Mouse (Mus musculus): ENCODE results near the gene Wdr74. TPM values are rescaled to one million over a fixed set of nuclear protein-coding genes. Genes with fewer than 3 reads are reported as not detected.

Gene Wdr74
- total RNA-seq, 2 experiments from 2014 or later, result 55.9 to 56.5 TPM

DNA sequence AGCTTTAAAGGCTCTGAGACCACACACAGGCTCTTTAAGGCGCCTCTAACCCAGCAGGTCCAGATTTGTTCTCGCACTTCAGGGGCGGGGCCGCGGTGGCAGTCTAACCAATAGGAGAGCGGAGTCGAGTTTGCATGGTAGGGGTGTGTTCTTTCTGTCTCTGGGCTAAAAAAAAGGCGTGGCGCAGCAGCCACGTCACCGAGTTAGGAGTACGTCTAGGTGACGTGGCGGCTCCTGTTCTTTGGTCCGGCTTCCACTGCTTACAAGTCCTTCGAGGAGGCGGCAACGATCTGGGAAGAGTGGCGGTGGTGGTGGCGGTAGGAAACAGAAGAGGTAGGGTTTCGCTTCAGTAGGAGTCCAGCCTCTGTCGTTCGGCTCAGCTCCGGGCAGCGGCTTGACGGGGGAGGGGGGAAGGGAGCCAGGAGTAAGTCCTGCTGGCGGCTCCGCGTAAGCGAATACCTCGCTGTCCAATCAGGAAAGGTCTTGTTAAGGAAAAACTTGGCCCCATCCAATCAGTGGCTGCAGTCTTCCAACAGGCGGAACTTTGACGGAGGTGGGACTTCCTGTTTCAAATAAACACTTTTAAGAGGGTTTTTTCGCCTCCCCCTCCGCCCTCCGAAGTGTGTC is 5.7 kb downstream of the Wdr74 start, which contains the start of gene Stx5a:
Stx5a (plus strand) TSS at position 171 of the 627 bp plus-strand sequence.
- intact Hi-C loops (cut with DNase I), result no loop called here
- DNase-seq, result peak; percentile 96

DNA sequence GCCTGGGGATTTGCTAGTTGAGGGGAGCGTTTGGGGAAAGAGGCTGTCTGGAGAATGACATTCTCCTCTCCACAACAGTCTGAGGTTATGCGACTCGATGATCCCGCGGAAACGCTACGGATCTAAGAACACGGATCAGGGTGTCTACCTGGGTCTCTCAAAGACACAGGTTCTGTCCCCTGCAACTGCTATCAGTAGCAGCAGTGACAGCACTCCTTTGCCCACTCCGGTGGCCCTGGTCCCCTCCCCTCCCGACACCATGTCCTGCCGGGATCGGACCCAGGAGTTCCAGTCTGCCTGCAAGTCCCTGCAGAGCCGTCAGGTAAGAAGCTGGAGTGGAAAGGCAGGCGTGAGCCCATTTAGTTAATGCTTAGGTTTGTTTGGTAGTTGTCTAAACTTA is 6.5 kb downstream of the Wdr74 start:
- intact Hi-C loops (cut with DNase I), result no loop called here
- DNase-seq, result no peak

DNA sequence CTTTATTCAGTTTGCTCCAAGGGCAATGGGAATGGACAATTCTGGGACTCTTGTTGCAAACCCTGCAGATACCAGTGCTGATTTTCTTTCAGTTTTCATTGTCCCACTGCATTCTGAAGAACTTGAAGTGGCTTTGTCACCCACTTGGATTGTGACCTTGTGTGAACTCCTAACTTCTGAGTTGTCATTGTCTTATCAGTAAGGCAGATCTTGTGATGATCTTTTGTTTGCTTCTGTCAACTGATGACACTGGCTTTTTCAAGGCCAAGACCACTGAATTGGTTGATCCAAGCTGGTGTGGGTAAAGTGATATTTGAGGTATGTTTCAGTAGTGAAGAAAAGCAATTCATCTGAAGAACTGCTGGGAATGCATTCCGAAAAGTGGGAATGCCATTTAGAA is 9.8 kb downstream of the Wdr74 start:
- intact Hi-C loops (cut with DNase I), result no loop called here

DNA sequence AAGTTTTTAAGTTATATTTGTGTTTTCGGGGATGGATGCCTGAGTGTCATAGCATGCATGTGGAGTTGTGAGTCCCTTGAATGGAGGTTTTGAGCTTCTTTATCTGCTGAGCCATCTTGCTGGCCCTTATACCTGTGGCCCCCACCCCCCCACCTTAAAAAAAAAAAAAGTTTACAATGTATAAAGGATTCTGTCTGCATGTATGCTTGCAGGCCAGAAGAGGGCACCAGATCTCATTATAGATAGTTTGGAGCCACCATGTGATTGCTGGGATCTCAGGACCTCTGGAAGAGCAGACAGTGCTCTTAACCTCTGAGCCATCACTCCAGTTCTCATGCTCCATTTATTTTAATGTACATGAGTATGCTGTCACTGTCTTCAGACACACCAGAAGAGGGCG is 11.7 kb downstream of the Wdr74 start:
- intact Hi-C loops (cut with DNase I), result no loop called here
- DNase-seq, result no peak

More for the DNA sequence above, 9.8 kb downstream of the Wdr74 start:
- DNase-seq, result no peak

DNA sequence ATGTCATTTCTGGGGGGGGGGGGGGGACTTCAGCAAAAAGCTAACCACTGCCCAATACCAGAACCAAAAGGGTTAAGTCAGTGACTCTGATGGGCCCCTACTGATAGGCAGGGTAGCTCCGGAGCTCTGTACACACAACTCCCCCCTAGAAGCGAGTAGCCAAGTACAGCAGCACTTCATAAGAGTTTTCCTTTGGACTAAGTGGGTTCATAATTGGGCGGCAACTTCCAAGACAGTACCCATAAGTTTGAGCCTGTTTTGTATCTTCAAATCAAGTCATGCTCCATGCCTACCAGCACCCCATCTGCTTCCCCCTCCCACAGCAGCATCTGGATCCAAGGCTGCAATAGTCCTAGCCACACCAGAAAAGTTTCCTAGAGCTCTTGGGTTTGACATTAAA is 20.0 kb downstream of the Wdr74 start:
- intact Hi-C loops (cut with DNase I), result loop anchor here (10.0 kb wide), 1 partner anchor 69 kb away; the partner anchor contains the start of genes AC129217.1 and Hnrnpul2
- DNase-seq, result no peak

DNA sequence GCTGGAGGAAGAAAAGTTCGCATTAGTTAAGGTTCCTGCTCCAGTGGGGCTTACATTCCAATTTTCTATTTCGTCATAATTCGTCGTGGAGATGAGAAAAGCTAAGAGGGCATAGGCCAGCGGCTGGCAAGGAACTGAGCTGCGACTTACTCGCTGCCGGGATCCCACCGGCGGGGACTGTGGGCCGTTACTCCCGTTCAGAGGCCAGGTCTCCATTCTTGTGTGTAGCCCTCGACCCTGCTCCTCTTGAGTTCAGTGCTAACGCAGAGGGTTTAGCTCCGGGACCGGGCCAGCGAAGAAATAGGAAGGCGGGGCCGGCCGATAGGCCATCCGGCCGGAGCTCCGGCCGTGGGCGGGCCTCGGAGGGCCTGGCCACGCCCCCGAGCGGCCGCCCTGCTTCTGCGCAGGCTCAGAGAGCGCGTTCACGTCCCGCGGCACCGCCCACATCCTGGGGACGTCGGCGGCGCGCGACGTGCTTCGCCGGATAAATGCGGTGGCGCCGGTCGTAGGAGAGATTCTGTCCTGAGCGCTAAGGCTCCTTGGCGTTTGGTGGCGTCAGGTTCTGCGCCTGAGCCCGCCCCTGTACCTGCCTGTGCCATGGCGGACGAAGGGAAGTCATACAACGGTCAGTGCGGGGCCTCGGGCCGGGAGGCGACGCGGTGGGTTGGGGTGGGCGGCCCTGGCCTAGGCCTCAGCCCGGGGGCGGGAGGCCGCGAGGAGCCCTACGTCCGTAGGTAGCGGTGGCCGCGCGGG is 21.2 kb downstream of the Wdr74 start, which contains the start of gene Nxf1:
Nxf1 (plus strand) TSS at position 439 of the 753 bp plus-strand sequence.
- peak; percentile 95 for DNase-seq
- intact Hi-C loops (cut with DNase I), result loop anchor here (10.0 kb wide), 1 partner anchor 68 kb away; the partner anchor contains the start of genes AC129217.1 and Hnrnpul2

DNA sequence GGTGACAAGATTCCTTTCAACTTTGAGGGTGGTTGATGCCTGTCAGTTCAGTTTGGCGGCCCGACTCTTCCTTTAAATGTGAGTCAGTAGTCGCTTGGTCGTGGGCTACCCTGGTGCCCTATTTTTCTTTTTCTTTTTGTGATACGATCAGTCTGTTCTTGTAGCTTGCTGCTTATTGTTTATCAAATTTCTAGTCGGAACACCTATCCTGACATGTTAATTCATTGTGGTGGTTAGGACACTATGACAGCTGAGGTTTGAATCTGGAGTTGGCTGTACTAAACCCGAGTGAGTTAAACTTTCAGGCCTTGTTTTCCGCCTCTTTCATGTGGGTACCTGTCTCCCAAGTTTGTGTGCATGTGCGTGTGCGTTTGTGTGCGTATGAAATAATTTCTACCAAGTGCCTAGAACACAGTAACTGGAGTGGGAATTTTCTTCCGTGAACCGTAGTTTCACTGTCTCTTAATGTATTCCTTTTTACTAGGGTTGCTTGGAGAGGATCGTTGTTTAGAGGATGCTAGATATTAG is 21.9 kb downstream of the Wdr74 start:
- intact Hi-C loops (cut with DNase I), result loop anchor here (10.0 kb wide), 1 partner anchor 67 kb away; the partner anchor contains the start of genes AC129217.1 and Hnrnpul2
- no peak for DNase-seq

DNA sequence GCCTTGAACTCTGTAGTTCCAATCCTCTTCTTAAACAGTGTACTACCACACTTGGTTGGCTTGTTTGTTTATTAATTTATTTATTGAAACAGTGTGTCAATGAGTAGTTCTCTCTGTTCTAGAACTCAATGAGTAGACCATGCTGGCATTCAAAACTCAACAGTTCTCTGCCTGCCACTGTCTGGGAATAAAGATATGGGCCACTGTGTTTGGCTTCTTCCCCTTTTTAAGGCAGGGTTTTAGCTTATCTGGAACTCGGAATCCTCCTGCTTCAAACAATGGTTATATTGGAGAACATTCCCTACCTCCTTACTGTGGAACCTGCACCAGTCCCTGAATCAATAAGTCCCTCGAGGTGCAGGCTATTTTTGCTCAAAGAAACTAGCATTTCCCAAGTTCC is 23.3 kb downstream of the Wdr74 start:
- no peak for DNase-seq
- intact Hi-C loops (cut with DNase I), result loop anchor here (10.0 kb wide), 1 partner anchor 66 kb away; the partner anchor contains the start of genes AC129217.1 and Hnrnpul2

DNA sequence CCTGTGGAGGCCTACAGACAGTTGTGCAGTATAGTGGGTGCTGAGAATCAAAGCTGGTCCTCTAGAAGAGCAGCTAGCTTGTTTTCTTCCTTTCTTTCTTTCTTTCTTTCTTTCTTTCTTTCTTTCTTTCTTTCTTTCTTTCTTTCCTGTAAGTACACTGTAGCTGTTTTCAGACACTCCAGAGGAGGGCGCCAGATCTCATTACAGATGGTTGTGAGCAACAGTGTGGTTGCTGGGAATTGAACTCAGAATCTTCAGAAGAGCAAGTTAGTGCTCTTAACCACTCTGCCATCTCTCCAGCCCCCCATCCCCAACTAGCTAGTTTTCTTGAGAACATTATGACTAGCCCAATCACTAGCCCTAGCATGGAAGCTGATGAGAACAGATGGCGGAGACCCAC is 25.1 kb downstream of the Wdr74 start:
- intact Hi-C loops (cut with DNase I), result no loop called here
- DNase-seq, result no peak

DNA sequence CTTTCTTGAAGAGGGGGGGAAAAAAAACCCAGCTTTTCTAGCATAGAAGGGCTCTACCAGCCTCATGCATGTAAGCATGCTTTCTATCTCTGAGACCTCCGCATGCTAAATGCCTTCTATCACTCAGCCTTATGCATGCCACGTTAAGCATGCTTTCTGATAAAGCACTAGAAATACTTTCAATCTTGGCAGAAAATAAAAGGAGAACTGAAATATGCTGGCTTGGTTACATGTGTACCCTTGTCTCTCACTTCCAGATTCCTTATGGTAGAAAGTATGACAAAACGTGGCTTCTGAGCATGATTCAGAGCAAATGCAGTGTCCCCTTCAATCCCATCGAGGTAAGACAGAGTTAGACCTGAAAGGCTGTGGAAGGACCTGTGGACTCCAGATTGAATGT is 27.6 kb downstream of the Wdr74 start:
- intact Hi-C loops (cut with DNase I), result no loop called here
- no peak for DNase-seq

DNA sequence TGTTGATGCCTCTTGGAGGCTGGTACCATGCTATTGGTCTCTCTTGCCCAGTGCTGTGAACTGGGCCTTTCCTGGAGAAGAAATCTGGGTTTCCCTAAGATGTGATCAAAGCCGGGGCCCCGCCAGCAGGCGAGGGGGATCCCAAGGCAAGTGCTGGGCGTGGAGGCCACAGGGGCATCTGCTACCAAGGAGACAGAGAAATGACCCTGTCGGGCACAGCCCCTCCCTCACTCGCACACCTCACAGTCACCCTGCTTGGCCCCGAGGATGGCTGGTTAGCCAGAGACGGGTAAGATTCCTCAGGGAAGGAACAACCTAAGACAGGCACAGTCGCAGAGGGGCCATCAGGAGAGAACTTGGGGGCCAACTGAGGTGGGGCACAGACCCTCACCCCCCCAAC is 29.9 kb downstream of the Wdr74 start:
- intact Hi-C loops (cut with DNase I), result no loop called here
- no peak for DNase-seq

DNA sequence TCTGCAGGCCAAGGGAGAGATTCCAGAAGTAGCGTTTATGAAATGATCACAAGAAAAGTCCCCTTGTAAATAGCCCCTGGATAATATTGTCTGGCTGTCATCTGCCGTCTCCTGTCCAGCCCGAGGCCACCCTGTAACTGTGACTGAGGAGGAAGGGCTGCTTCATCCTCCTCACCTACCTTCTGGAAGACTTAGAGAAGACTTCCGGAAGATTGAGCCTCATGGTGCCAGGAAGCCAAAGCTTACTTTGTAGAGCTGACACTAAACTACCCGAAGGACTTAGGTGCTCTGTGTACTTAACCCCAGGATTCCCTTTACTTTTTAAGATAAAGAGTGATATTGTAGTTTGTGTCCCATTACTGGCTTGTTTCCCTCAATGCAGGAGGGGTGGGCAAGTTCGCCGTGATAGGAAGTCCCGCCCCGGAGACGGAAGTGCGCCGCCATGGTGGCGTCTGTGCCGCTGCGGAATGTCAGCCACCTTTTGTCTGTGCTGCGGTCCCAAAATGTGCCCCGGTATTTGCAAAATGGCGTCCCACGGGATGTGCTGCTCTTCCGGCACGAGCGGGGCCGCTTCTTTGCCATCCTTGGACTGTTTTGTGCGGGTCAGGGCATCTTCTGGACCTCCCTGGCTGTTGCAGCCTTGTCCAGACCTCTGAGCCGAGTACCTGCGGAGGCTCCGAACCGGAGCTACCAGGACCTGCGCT is 35.1 kb downstream of the Wdr74 start, which contains the start of gene Tmem223:
Tmem223 (plus strand) TSS at position 430 of the 704 bp plus-strand sequence.
- peak; percentile 84 for DNase-seq
- intact Hi-C loops (cut with DNase I), result no loop called here

DNA sequence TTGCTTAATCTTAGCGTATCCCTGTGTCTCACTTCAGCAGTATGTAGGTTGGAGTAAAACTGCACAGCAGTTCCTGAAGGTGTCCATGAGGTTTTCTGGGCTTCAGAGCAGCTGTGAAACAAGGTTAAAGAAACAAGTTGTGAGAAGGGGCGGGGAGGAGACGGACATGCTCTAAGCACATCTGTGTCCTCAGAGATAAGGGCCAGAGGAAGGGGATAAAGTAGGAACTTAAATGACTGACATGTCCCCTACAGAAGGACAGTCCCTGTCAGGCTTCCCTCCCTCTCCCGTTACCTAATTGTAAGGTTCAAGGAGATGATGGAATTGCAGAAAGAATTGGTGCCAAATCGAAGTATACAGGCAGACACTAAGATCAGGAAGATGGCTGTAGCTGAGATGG is 37.4 kb downstream of the Wdr74 start:
- no peak for DNase-seq
- intact Hi-C loops (cut with DNase I), result no loop called here

DNA sequence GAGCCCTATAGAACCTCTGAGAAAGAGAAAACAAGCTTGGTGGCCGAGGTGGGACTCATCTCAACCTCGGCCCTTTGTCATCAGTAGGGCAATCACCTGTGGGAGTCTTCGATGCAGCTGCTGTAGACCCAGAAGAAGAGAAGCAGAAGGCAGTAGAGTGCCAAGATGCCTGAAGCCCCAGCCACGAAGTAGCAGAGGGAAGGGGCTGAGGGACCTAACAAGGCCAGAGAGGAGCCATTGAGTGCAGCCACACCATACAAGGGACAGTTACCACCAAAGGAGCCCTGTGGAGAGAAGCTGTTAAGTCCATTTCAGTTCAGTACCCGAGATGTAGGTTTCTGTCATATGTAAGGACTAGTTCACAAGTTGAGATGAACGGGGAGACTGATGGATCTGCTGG is 37.8 kb downstream of the Wdr74 start:
- no peak for DNase-seq
- intact Hi-C loops (cut with DNase I), result no loop called here

DNA sequence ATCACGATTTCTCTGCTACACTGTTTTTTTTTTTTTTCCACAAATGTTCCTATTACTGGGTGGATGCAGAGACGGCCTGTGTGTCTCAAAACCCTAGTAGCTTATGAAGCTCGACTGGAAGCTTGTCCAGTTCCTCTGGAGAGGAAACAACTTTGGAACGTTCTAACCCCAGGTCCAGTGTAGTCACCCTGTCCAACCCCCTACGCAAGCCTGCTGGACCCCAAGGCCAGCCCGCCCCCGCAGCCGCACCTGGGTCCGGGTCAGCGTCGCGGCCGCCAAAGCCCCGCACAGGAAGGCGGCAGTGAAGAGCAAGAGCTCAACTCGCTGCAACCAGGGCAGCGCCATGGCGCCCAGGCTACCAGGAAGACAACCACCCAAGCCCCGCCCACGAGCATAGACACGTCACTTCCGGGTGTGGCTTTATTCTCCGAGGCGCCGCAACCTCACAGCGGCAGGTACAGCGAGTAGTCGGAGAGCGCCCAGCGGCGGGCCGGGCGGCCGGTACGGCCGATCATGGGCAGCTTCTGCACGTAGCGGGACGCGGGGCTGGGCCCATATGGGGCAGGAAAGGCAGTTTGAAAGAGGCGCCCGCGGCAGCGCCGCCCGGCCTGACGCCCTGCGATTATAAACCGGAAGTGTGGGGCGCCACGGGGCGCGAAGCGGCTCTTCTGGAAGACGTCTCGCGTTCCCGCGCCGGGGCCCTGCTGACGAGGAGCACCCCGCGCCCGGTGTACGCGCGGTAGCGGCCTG is 38.6 kb downstream of the Wdr74 start, which contains the start of gene Tmem179b:
Tmem179b (minus strand) TSS at position 382 of the 750 bp plus-strand sequence.
- intact Hi-C loops (cut with DNase I), result no loop called here
- peak; percentile 97 for DNase-seq

DNA sequence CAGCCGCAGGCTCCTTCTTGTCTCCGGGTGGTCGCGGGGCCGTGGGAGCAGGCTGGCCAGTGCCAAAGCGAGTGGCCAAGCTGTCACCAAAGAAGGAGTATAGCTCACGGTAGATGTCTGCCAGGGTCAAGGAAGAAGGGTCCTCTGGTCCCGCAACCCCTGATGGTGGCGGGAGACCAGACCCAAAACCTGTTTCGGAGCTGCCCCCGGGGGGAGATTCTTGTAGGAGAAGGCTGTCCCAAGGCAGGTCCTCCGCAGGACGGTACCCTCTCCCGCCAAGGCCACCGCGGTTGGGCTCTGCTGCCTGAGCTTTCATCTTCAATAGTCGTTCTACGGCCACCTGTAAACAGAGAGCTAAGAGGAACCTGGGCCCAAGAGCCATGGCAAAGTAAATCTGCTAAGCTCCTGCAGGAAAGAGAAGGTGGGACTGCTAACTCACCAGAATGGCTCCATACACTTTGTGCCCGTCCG is 39.4 kb downstream of the Wdr74 start:
- intact Hi-C loops (cut with DNase I), result no loop called here
- DNase-seq, result no peak

DNA sequence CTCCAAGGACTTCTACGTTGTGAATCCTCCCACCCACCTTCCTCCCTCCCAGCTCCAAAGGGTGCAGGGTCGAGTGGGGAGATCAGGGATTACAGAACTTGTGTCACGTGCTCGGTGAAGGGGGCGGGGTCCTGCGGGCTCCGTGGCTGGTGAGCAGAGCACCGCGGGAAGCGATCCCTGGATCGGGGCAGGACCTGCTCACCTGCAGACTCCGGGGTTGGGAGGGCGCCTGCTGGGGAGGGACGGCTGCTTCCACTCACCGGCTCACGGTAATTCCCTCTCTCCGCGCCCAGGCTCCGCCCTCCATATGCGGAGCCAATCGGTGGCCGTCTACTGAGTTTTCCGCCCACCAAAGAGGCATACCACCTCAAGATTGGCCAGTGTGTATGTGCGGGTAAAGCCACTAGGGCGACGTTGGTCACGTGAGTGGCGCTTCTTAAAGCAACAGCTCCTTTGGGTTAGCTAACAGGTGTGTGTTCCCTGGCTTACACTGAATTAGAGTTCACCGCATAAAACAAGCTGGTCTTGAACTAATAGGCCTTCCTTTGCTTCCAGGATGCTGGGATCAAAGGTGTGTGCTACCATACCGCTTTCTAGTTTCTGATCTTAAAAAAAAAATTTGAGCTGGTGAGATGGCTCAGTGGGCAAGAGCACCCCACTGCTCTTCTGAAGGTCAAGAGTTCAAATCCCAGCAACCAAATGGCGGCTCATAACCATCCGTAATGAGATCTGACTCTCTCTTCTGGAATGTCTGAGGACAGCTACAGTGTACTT is 50.6 kb downstream of the Wdr74 start, which contains the start of gene Taf6l:
Taf6l (minus strand) TSS at position 410 of the 774 bp plus-strand sequence.
- intact Hi-C loops (cut with DNase I), result no loop called here
- DNase-seq, result peak; percentile 90

DNA sequence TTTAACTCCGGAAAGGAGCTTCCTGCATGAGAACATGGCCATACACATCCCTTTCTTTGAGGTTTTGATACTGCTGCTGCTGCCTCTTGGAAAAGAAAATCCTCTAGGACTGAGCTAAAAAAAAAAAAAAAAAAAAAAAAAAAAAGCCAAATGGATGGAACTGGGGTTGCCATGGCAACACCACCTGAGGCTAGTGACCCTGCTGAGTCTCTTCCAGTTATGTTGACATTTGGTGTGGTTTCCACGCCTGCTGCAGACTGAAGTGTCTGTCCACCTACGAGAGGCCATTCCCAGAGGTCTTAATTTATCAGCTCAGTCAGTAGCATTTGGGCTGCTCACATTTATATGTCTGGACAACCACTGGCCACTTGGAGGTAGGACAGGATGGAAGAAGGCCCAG is 52.9 kb downstream of the Wdr74 start:
- peak; percentile 54 for DNase-seq
- intact Hi-C loops (cut with DNase I), result no loop called here

DNA sequence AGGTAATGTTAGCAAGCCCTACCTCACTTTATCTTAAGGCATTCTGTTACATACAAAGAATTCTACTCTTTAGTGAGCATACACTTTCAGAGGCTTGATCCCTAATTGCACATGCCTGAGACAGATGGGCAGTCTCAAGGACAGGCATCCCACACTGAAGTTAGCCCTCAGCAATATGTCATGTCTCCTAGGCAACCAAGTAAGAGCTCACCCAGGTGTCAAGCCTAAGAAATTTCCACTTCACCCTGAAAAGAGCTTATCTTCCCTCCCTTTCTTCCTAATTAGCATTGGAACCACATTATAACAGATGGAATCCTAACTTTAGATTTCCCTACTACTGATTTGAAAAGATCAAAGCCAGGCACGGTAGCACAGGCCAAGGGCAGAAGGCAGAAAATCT is 53.5 kb downstream of the Wdr74 start:
- intact Hi-C loops (cut with DNase I), result no loop called here
- DNase-seq, result no peak
